Mouse (Mus musculus) C2C12 (cell line): ENCODE data around the gene Stk36.

Source experiments
- CTCF ChIP-seq: IDR thresholded peaks from one replicate; pipeline ENCODE4 v1.5.1; 2011; ENCODE audit not compliant: control insufficient read depth, insufficient read depth, insufficient read length
- MAX ChIP-seq: IDR thresholded peaks from one replicate; pipeline ENCODE4 v1.6.1; 2011; ENCODE audit warnings: mild to moderate bottlenecking, control low read depth
- MYOD1 ChIP-seq: IDR thresholded peaks from one replicate; pipeline ENCODE4 v1.6.1; 2011; ENCODE audit warnings: low read depth; ENCODE audit not compliant: control insufficient read depth, insufficient read length
- USF1 ChIP-seq: IDR thresholded peaks from one replicate; pipeline ENCODE4 v1.6.1; 2011; ENCODE audit warnings: low read depth, mild to moderate bottlenecking, control low read depth, moderate library complexity

DNA sequence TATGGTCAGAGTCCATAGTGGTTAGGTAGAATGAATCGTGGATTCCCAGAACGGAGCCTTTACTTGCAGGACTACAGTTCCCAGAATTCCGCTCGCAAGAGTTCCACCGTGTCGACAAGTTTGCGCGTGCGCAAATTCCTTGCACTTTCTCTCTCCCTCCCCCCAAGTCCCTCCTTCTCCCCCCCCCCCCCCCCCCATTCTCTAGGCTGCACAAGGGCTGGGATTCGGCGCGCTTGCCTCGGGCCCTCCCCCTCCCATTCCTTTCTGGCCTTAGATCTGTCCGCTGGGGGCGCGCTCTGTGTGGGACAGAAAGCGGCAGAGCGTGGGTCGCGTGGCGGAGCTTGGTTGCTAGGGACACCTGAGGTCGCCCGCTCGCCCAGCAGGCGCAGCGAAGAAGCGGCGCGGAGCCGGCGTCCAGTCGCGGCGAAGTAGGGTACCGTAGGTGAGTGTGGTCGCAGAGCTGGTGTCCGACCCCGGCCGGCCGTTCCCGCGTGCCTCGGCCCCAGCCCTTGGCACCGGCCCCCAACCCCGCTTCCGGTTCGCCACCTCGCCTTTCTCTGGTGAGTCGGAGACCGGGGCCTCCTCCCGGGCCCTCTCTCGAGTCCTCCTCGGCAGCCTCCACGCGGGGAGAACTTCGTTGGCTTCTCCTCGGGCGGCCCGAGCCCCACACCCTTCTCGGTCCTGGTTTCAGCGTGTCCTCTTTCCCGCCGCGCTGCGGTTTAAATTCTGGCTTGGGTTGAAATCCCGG, 60.4 kb downstream of the Stk36 start, which contains the start of gene Ttll4:
- TF ChIP-seq USF1 (no peak), CTCF (peak; percentile 84), MAX (peak; percentile 75), MYOD1 (no peak)
